Mouse (Mus musculus): ENCODE results near the gene Gtf2h1. TPM values are rescaled to one million over a fixed set of nuclear protein-coding genes. Genes with fewer than 3 reads are reported as not detected.

The Gtf2h1 gene
- 7.0 and 8.1 TPM in 2 replicates for polyA plus RNA-seq (2012; rRNA removed)

DNA sequence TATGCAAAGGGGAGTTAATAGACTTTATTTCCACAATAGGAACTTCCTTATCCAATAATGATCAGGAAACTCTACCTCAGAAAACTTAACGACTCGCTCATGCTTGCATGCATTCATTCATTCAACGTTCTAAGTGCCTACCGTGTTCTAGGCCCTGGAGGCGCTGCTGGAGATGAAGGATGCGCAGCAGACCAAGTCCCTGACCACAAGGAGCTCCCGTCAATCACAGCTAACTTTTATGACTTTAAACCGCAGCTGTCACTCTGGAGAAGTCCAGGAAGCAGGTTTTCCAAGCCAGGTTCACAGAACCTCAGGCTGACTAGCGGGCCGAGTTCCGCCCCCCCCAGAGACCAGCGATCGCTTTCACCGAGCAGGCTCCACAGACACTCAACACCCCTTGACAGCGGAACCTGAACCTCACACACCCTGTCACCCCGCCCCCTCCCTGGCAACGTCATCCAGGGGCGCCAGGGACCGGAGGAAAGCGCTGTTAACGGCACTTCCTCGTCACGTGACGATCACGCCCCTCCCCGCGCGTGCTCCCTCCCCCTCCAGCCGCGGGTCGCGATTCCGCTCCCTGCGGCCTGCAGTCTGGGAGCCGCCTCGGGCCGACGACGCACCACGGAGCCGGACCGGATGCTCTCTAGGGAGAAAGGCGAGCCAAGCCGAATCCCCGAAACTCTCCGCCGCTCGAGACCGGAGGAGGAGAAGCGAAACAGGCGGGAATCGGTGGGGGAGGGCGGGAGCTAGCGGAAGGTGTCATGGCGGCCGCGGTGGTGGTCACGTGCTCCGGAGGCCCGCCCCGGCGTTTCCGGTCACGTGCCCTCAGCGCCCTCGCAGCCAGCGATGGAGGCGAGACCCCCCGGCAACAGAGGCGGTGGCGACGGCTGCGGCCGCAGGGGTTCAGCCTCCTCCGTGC is at the start of gene Gtf2h1, which contains the start of gene Hps5:
Gtf2h1 (plus strand) TSS at position 817 of the 919 bp plus-strand sequence.
Hps5 (minus strand) TSS at position 778 of the 919 bp plus-strand sequence.

DNA sequence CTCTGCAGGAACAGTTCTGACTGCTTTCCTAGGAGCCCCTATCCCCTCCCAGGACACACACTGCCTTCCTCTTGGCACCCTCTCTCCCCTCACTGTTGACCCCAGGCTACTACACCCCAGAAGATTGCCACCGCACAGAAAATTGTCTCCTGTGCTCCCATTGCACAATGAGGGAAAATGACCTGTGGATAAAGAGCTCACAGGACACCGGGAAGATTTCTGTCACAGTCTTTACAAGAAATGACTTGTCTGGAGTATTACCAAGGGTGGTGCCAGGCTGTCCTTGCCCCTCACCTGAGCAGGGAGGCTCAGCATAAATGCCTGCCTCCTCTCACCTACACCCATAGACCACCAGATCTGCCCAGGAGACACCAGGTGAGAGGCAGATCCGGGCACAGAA is 44.4 kb upstream of the Gtf2h1 start, which contains the start of gene Saa2:
Saa2 (plus strand) TSS at position 301 of the 400 bp plus-strand sequence.

DNA sequence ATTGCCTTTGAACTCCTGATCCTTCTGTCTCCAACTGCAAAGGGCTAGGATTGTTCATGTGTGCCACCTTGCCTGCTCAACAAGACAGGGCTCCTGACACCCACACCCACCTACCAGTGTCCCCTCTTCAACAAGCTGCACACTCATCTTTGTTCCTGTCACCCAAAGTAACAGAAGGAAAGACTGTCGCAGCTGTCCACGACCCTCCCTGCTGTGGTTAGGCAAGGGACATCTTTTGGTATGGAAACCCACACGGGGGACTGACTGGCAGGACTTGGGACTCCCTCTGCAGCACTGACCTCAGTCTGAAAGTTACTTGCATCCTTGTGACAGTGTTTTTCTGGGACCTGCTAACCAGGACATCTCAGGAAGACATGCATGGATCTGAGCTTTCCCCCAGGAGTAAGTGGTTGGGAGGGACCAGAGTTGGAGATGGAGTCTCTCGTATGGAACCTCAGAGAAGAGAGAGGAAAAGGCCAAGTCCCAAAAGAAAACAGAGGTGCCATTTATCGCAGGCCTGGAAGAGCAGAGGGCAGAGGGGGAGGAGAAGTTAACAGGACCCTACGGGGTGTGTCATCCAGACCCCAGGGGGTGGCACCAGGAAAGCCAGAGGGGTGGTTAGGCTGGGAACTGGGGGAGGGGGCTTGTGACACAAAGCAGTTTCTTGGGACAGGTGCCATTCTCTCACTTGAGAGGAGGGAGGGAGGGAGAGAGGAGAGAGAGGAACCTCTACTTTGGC is 45.1 kb downstream of the Gtf2h1 start, which contains the start of gene Ldha:
Ldha (plus strand) TSS at position 689 of the 739 bp plus-strand sequence.

DNA sequence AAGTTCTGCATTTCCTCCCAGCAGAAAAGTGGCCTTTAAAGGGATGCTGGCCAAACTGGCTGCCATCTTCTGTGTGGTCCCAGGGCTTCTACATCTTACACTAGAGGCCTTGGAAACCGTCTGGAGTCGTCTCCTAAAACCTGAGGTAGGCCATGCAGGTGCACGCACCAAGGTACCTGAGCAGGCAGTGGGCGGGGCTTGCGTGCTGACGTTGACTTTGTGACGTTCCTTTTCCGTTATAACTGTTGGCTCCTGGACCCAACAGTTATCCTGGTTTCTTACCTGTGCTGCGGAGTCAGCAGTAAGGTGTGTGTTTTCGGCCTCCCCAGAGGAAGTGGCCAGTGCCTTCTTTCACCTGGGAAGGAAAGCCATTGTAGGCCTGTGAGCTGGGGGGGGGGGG is 65.1 kb downstream of the Gtf2h1 start, which contains the start of gene Ldhc:
Ldhc (plus strand) TSS at position 208 of the 400 bp plus-strand sequence.

Other genes with a start within 250 kb of the Gtf2h1 start
- 16.2 and 17.2 TPM in 2 replicates for gene Sergef, start 156.3 kb upstream of the Gtf2h1 start, polyA plus RNA-seq (2012; rRNA removed)
- gene Tph1, start 123.6 kb upstream of the Gtf2h1 start, polyA plus RNA-seq (2012; rRNA removed) = not detected in 2 replicates
- gene Saal1, start 85.4 kb upstream of the Gtf2h1 start, polyA plus RNA-seq (2012; rRNA removed) = 10.4 and 11.7 TPM in 2 replicates
- gene Saa3, start 80.4 kb upstream of the Gtf2h1 start, polyA plus RNA-seq (2012; rRNA removed) = 0.73 and 1.8 TPM in 2 replicates
- 0.12 TPM in 1 of 2 replicates, not detected in the other for gene Saa4, start 63.5 kb upstream of the Gtf2h1 start, polyA plus RNA-seq (2012; rRNA removed)
- gene Saa1, start 53.1 kb upstream of the Gtf2h1 start, polyA plus RNA-seq (2012; rRNA removed) = not detected in 2 replicates
- gene Saa2, start 44.3 kb upstream of the Gtf2h1 start, polyA plus RNA-seq (2012; rRNA removed) = 0.75 and 1.9 TPM in 2 replicates
- 14.9 and 15.9 TPM in 2 replicates for gene Hps5, start within 50 bp of the Gtf2h1 start, polyA plus RNA-seq (2012; rRNA removed)
- 389 and 492 TPM in 2 replicates for gene Ldha, start 45.4 kb downstream of the Gtf2h1 start, polyA plus RNA-seq (2012; rRNA removed)
- 0.15 and 0.36 TPM in 2 replicates for gene Ldhc, start 65.1 kb downstream of the Gtf2h1 start, polyA plus RNA-seq (2012; rRNA removed)
- 62.7 and 104 TPM in 2 replicates for gene Tsg101, start 123.9 kb downstream of the Gtf2h1 start, polyA plus RNA-seq (2012; rRNA removed)
- gene Uevld, start 162.4 kb downstream of the Gtf2h1 start, polyA plus RNA-seq (2012; rRNA removed) = 2.5 and 2.9 TPM in 2 replicates
- gene Gm9999, start 187.5 kb downstream of the Gtf2h1 start, polyA plus RNA-seq (2012; rRNA removed) = not detected in 2 replicates
- gene Spty2d1, start 212.3 kb downstream of the Gtf2h1 start, polyA plus RNA-seq (2012; rRNA removed) = 6.5 and 7.4 TPM in 2 replicates

All from ovary, adult 2 months (tissue).